Mouse (Mus musculus) stomach, embryonic 14.5 days (tissue): ENCODE data around the gene Ndufa4l2. TPM values are rescaled to one million over a fixed set of nuclear protein-coding genes. Genes with fewer than 3 reads are reported as not detected.
A peak's percentile ranks its signal among the peaks of the same experiment; 100 is the strongest.

Source experiments
- ATAC-seq: fragments of 200-750 bp; cut with Nextera tagmentation; 2 replicates; pipeline ENCODE4 v1.8.0; 2017; ENCODE audit warnings: low read depth, moderate TSS enrichment; ENCODE audit not compliant: insufficient number of reproducible peaks, insufficient read depth, low FRiP score
- H3K27ac ChIP-seq: fragments of 300-500 bp; sonication (generic); 2 replicates; pipeline ENCODE4 v1.5.1; 2014; ENCODE audit warnings: mild to moderate bottlenecking, low read length, moderate library complexity, mixed read lengths
- H3K27me3 ChIP-seq: fragments of 300-500 bp; sonication (generic); 2 replicates; pipeline ENCODE4 v1.6.1; 2014; ENCODE audit warnings: low read length, control low read depth, mixed read lengths; ENCODE audit not compliant: control insufficient read depth, insufficient read depth
- H3K36me3 ChIP-seq: fragments of 300-500 bp; sonication (generic); 2 replicates; pipeline ENCODE4 v1.6.1; 2014; ENCODE audit warnings: mild to moderate bottlenecking, control low read depth, low read length, moderate library complexity, mixed read lengths; ENCODE audit not compliant: control insufficient read depth, insufficient read depth
- H3K4me1 ChIP-seq: fragments of 300-500 bp; sonication (generic); 2 replicates; pipeline ENCODE4 v1.6.1; 2014; ENCODE audit warnings: low read length, control low read depth, mixed read lengths; ENCODE audit not compliant: control insufficient read depth, insufficient read depth
- H3K4me2 ChIP-seq: fragments of 300-500 bp; sonication (generic); replicated peaks from 2 replicates; pipeline ENCODE4 v1.6.1; 2014; ENCODE audit warnings: low read depth, low read length, control low read depth
- H3K4me3 ChIP-seq: fragments of 300-500 bp; sonication (generic); 2 replicates; pipeline ENCODE4 v1.5.1; 2014; ENCODE audit warnings: low read depth, low read length, control low read depth
- H3K9ac ChIP-seq: fragments of 300-500 bp; sonication (generic); replicated peaks from 2 replicates; pipeline ENCODE4 v1.6.1; 2014; ENCODE audit warnings: low read depth, mild to moderate bottlenecking, control low read depth, low read length, moderate library complexity, mixed read lengths
- H3K9me3 ChIP-seq: fragments of 300-500 bp; sonication (generic); 2 replicates; pipeline ENCODE4 v1.6.1; 2016; ENCODE audit warnings: low read depth, low read length, control low read depth; ENCODE audit not compliant: control insufficient read depth
- WGBS: fragments of 180-500 bp; shearing (Covaris S2); extraction: QIAGEN DNeasy Blood & Tissue Kit; methylation state at CpG from one replicate; pipeline ENCODE4 v1.1.7; 2014; 5-methylcytosine and 5-hydroxymethylcytosine counted together
- polyA plus RNA-seq: library from polyadenylated mRNA; unstranded; fragments of >200 nt; fragmentation: Nextera tagmentation; extraction: Ambion mirVana; gene quantifications from 2 replicates; pipeline ENCODE4 v1.2.1, GENCODE M21; 2014

Ndufa4l2 gene
- polyA plus RNA-seq, 1 experiment from 2014 or later, result 81.3 TPM

- H3K27me3 ChIP-seq, result peaks cover 12% of the 10 kb centered on the region
- 94% methylated on average over 26 of the region's 26 CpGs for WGBS
- no peak overlapping the region for H3K4me2 ChIP-seq
- H3K9me3 ChIP-seq, result no peaks in the 10 kb centered on the region
- no peak overlapping the region for H3K4me3 ChIP-seq
- no peak for ATAC-seq
- no peak overlapping the region for H3K27ac ChIP-seq
- peaks cover 15% of the 10 kb centered on the region; the same call in 1 of the 2 replicates for H3K36me3 ChIP-seq
- no peak overlapping the region for H3K9ac ChIP-seq
- H3K4me1 ChIP-seq, result peaks cover 20% of the 10 kb centered on the region
These were observed 4.4 kb downstream of the Ndufa4l2 start for GRCm38 (mm10) chr10:127519041-127519701.

DNA sequence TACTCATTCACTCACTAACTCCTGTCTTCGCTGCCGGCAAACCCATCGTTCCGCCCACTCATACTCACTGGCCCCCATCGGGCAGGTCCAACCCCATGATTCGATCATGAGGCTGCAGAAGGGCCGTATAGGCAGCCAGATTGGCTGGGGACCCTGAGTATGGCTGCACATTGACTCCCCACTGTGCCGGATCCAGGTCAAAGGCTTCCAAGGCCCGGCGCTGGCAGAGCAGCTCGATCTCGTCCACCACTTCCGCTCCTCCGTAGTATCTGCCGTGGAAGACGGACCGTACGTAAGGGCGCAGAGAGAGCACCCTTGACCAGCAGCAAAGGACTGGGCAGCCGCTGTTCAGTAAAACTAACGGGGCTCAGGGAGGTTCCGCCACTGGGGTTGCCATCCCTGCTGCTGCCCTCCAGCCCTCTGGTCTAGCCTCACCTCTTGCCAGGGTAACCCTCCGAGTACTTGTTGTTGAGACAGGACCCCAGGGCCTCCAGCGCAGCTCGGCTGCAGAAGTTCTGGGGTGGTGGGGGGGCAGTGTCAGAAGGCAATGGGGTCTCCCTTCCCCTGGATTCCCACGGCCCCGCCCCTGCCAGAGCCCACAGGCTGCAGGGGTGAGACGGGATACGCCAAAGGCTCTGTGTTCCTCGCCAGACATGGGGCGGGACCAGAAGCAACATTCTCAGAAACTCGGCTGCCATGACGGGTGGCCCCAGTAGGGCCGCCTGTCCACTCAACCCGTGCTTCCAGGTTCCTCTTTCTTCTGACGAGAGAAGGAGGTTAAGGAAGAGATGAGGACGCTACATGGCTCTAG, 5.3 kb downstream of the Ndufa4l2 start:
- H3K4me3 ChIP-seq, result no peak overlapping the region
- no peak for ATAC-seq
- H3K4me1 ChIP-seq, result peaks cover 16% of the 10 kb centered on the region
- H3K9me3 ChIP-seq, result no peaks in the 10 kb centered on the region
- H3K9ac ChIP-seq, result no peak overlapping the region
- peaks cover 15% of the 10 kb centered on the region; the same call in 1 of the 2 replicates for H3K36me3 ChIP-seq
- H3K27ac ChIP-seq, result no peak overlapping the region
- peaks cover 18% of the 10 kb centered on the region for H3K27me3 ChIP-seq
- no peak overlapping the region for H3K4me2 ChIP-seq
- 94% methylated on average over 37 of the region's 37 CpGs for WGBS

GRCm38 (mm10) chr10:127520714-127521357, 6.1 kb downstream of the Ndufa4l2 start:
- peaks cover 16% of the 10 kb centered on the region for H3K4me1 ChIP-seq

DNA sequence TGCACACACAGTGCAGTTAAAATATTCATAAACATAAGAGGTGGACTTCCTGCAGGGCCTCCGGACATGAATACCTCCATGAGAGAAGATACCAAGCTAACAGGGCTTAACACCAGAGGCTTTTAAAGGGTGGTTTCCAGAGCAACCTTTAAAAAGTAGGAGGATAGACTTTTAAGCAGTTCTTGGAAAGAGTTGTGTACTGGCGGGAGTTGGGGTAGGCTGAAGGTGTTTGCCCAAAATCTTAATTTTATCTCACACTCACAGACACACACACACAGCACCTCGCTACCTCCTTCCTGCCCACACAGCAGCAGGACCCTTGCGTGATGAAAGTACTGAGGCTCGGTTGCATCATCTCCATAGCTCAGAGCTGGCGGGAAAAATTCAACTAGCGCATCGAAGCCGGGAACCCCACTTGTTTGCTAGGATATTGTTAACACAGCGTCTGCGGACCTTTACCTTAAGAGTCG, 6.9 kb downstream of the Ndufa4l2 start:
- Histone ChIP-seq H3K4me1 (peaks cover 19% of the 10 kb centered on the region), H3K9me3 (no peaks in the 10 kb centered on the region), H3K27me3 (peaks cover 24% of the 10 kb centered on the region), H3K4me2 (peak overlapping the region; percentile 77), H3K4me3 (peak overlapping the region; percentile 41), H3K9ac (peak overlapping the region; percentile 34; the same call in 1 of the 2 replicates), H3K27ac (no peak overlapping the region), H3K36me3 (peaks cover 15% of the 10 kb centered on the region; the same call in 1 of the 2 replicates)
- ATAC-seq, result no peak
- WGBS, result 6% methylated on average over 12 of the region's 12 CpGs

More at GRCm38 (mm10) chr10:127520714-127521357, 6.1 kb downstream of the Ndufa4l2 start:
- 85% methylated on average over 20 of the region's 20 CpGs for WGBS
- H3K36me3 ChIP-seq, result peaks cover 15% of the 10 kb centered on the region; the same call in 1 of the 2 replicates
- H3K9me3 ChIP-seq, result no peaks in the 10 kb centered on the region
- peaks cover 16% of the 10 kb centered on the region for H3K27me3 ChIP-seq
- no peak overlapping the region for H3K9ac ChIP-seq
- ATAC-seq, result no peak
- H3K27ac ChIP-seq, result no peak overlapping the region
- H3K4me2 ChIP-seq, result peak overlapping the region; percentile 77
- peak overlapping the region; percentile 41; the same call in 1 of the 2 replicates for H3K4me3 ChIP-seq

DNA sequence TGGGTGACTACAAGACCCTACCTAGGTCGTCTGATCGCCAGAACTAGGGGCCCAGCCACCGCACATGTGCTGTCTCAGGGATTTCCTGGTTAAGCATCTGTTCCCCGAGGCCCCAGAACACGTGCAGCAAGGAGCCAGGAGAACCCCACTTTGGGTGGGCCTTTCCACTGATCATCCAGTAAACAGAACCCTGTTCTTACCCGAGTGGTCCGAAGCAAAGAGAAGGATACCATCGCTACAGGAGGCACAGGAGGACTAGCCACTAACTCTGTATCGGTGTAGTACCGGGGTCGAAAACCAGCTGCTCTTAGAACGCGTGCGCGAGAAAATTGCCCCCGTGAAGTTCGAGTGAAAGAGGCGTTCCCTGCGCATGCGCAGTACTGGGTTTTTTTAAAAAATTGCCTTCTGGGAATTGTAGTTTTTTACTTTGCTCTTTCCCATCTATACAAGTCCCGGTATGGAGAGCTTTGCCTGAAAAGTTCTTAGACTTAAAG, 7.4 kb downstream of the Ndufa4l2 start, which contains the start of gene Shmt2:
Shmt2 (minus strand) TSS at position 357 of the 494 bp plus-strand sequence.
- Histone ChIP-seq H3K27me3 (peaks cover 29% of the 10 kb centered on the region), H3K27ac (no peak within 1 kb of the TSS), H3K9ac (peak within 1 kb of the TSS; percentile 34; the same call in 1 of the 2 replicates), H3K36me3 (peaks cover 15% of the 10 kb centered on the region; the same call in 1 of the 2 replicates), H3K4me2 (peak within 1 kb of the TSS; percentile 77), H3K4me3 (peak within 1 kb of the TSS; percentile 41), H3K9me3 (no peaks in the 10 kb centered on the region), H3K4me1 (peaks cover 14% of the 10 kb centered on the region)
- WGBS, result under 1% methylated on average over 21 of the region's 21 CpGs
- ATAC-seq, result peak; percentile 70

- no peak for ATAC-seq
- Histone ChIP-seq H3K4me2 (no peak overlapping the region), H3K4me3 (no peak overlapping the region), H3K27ac (no peak overlapping the region), H3K9ac (no peak overlapping the region), H3K4me1 (peaks cover 14% of the 10 kb centered on the region), H3K36me3 (no peaks in the 10 kb centered on the region; the same call in 1 of the 2 replicates), H3K27me3 (peaks cover 54% of the 10 kb centered on the region), H3K9me3 (no peaks in the 10 kb centered on the region)
- 2% methylated on average over 23 of the region's 23 CpGs for WGBS
These were observed 10.0 kb downstream of the Ndufa4l2 start for GRCm38 (mm10) chr10:127524646-127525255.

- ATAC-seq, result no peak
- peaks cover 14% of the 10 kb centered on the region for H3K4me1 ChIP-seq
- peaks cover 66% of the 10 kb centered on the region for H3K27me3 ChIP-seq
- no peak overlapping the region for H3K27ac ChIP-seq
- no peaks in the 10 kb centered on the region for H3K36me3 ChIP-seq
- H3K9ac ChIP-seq, result no peak overlapping the region
- 1% methylated on average over 26 of the region's 26 CpGs for WGBS
- H3K4me3 ChIP-seq, result peak overlapping the region; percentile 10; the same call in 1 of the 2 replicates
- H3K9me3 ChIP-seq, result no peaks in the 10 kb centered on the region
- H3K4me2 ChIP-seq, result peak overlapping the region; percentile 15
These were observed 11.3 kb downstream of the Ndufa4l2 start for GRCm38 (mm10) chr10:127526048-127526447.
